Mouse (Mus musculus): ENCODE data around the gene Fry. TPM values are rescaled to one million over a fixed set of nuclear protein-coding genes. Genes with fewer than 3 reads are reported as not detected.
"Not testable (repeated sequence)": the region's sequence is repeated elsewhere in the genome, so short reads cannot be mapped to it uniquely, and the experiment has no call there.

Fry gene
- polyA plus RNA-seq, 1 experiment from 2014 or later: 10.2 TPM

DNA sequence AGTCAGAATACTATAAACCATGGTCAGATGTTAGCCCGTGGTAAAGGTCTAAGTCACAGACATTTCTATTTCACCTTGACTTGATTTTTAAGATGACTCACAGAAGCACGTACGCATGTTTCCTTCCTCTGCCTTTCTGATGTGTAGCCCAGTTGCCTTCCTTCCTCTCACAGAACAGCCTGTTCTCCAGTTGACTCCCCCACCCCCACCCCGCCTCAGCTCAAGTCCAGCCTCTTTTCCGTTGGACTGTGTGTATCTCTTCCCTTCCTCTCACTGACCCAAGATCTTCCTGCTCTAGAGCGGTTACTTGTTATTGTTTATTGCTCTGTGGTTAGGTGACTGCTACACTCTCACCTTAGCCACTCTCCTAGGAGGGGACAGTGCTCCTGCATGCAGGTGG lies 350.0 kb downstream of the Fry start:
- H3K4me2 ChIP-seq (replicated peaks): no peak overlapping the region
- H3K9ac ChIP-seq: no peak overlapping the region
- no peaks in the 10 kb centered on the region for H3K9me3 ChIP-seq
- no peaks in the 10 kb centered on the region for H3K4me1 ChIP-seq
- H3K27ac ChIP-seq: no peak overlapping the region
- 65% methylated on average over 6 of the region's 6 CpGs for WGBS
- H3K36me3 ChIP-seq: no peaks in the 10 kb centered on the region
- ATAC-seq (ENCODE audit: insufficient number of reproducible peaks, insufficient read depth, low FRiP score, low TSS enrichment): no peak
- no peaks in the 10 kb centered on the region for H3K27me3 ChIP-seq
- H3K4me3 ChIP-seq: no peak overlapping the region

DNA sequence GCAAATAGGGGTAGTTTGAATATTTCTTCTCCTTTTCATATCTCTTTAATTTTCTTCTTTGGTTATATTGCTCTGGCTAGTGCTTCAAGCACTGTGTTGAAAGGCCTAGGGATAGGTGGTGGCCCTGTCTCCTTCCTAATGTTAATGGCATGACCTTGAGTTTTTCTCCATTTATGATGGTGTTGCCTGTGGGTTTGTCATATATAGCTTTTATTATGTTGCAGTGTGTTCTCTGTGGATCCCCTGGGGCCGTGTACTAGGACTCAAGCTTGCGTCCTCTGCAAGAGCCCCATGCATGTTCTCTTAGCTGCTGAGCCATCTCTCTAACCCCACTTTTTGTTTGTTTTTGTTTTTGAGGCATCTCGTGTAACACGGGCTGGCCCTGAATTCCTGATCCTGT lies 358.9 kb downstream of the Fry start:
- Histone ChIP-seq H3K36me3 (no peaks in the 10 kb centered on the region), H3K9ac (no peak overlapping the region), H3K4me2 (replicated peaks) (no peak overlapping the region), H3K4me3 (no peak overlapping the region), H3K27ac (no peak overlapping the region), H3K27me3 (no peaks in the 10 kb centered on the region), H3K9me3 (no peaks in the 10 kb centered on the region), H3K4me1 (no peaks in the 10 kb centered on the region)
- 59% methylated on average over 4 of the region's 4 CpGs for WGBS
- no peak for ATAC-seq (ENCODE audit: insufficient number of reproducible peaks, insufficient read depth, low FRiP score, low TSS enrichment)

- H3K4me2 ChIP-seq (replicated peaks): no peak overlapping the region
- H3K27me3 ChIP-seq: no peaks in the 10 kb centered on the region
- no peaks in the 10 kb centered on the region for H3K36me3 ChIP-seq
- H3K4me3 ChIP-seq: no peak overlapping the region
- no peak overlapping the region for H3K9ac ChIP-seq
- H3K4me1 ChIP-seq: no peaks in the 10 kb centered on the region
- H3K27ac ChIP-seq: no peak overlapping the region
- no peak for ATAC-seq (ENCODE audit: insufficient number of reproducible peaks, insufficient read depth, low FRiP score, low TSS enrichment)
- no peaks in the 10 kb centered on the region for H3K9me3 ChIP-seq
- WGBS: 55% methylated on average over 4 of the region's 4 CpGs
These were observed 360.2 kb downstream of the Fry start for GRCm38 (mm10) chr5:150478612-150479011.

DNA sequence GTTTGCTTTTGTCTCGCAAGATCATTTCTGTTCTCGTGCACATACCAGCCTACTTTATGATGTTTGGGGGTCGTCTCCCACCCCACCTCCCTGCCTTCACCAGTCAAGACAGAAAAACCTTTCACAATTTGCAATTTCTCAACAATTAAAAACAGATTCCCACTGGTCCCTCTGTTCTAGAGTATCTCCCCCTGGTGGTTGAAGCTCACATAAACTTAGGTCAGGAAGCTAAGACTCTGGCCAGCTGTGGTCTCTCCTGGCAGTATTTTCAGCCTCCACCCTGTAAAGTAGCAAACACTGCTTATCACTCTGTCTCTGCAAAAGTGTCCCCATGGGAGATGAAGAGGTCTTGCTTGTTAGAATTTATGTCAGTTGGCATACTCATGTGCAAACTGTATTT lies 366.8 kb downstream of the Fry start:
- no peaks in the 10 kb centered on the region for H3K36me3 ChIP-seq
- H3K27ac ChIP-seq: no peak overlapping the region
- WGBS: 26% methylated on average over 3 of the region's 3 CpGs
- H3K9me3 ChIP-seq: no peaks in the 10 kb centered on the region
- no peaks in the 10 kb centered on the region for H3K27me3 ChIP-seq
- no peak overlapping the region for H3K4me3 ChIP-seq
- no peak for ATAC-seq (ENCODE audit: insufficient number of reproducible peaks, insufficient read depth, low FRiP score, low TSS enrichment)
- no peak overlapping the region for H3K4me2 ChIP-seq (replicated peaks)
- H3K4me1 ChIP-seq: 0 out of 2 replicates have a peak, but pooled peaks cover 6% of the 10 kb centered on the region
- no peak overlapping the region for H3K9ac ChIP-seq

- H3K4me2 ChIP-seq (replicated peaks): no peak overlapping the region
- no peaks in the 10 kb centered on the region for H3K27me3 ChIP-seq
- no peak overlapping the region for H3K4me3 ChIP-seq
- no peak for ATAC-seq (ENCODE audit: insufficient number of reproducible peaks, insufficient read depth, low FRiP score, low TSS enrichment)
- 0 out of 2 replicates have a peak, but pooled peaks cover 5% of the 10 kb centered on the region for H3K4me1 ChIP-seq
- no peaks in the 10 kb centered on the region for H3K36me3 ChIP-seq
- WGBS: 75% methylated on average over 3 of the region's 3 CpGs
- H3K9me3 ChIP-seq: no peaks in the 10 kb centered on the region
- H3K27ac ChIP-seq: no peak overlapping the region
- H3K9ac ChIP-seq: no peak overlapping the region
These were observed 371.8 kb downstream of the Fry start for GRCm38 (mm10) chr5:150490285-150490684.

DNA sequence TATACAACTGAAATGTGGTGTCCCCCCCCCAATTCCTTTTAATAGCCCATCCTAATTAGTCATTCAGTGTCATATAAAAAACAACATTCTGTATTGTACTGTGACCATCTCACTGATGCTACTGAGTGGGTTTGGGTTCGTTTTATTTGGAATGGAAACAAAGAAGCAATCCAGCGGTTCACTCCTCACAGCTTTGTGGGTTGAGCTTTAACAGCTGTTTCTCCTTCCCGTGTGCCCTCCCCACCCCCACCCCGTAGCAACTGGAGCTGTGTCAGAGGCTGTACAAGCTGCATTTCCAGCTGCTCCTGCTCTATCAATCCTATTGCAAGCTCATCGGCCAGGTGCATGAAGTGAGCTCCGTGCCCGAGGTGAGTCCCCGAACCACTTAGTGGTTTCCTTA lies 372.4 kb downstream of the Fry start:
- Histone ChIP-seq H3K4me1 (0 out of 2 replicates have a peak, but pooled peaks cover 5% of the 10 kb centered on the region), H3K9ac (no peak overlapping the region), H3K9me3 (no peaks in the 10 kb centered on the region), H3K4me2 (replicated peaks) (no peak overlapping the region), H3K4me3 (no peak overlapping the region), H3K36me3 (0 out of 2 replicates have a peak, but pooled peaks cover 3% of the 10 kb centered on the region), H3K27me3 (no peaks in the 10 kb centered on the region), H3K27ac (no peak overlapping the region)
- 57% methylated on average over 8 of the region's 8 CpGs for WGBS
- no peak; the same call in 1 of the 2 replicates for ATAC-seq (ENCODE audit: insufficient number of reproducible peaks, insufficient read depth, low FRiP score, low TSS enrichment)

DNA sequence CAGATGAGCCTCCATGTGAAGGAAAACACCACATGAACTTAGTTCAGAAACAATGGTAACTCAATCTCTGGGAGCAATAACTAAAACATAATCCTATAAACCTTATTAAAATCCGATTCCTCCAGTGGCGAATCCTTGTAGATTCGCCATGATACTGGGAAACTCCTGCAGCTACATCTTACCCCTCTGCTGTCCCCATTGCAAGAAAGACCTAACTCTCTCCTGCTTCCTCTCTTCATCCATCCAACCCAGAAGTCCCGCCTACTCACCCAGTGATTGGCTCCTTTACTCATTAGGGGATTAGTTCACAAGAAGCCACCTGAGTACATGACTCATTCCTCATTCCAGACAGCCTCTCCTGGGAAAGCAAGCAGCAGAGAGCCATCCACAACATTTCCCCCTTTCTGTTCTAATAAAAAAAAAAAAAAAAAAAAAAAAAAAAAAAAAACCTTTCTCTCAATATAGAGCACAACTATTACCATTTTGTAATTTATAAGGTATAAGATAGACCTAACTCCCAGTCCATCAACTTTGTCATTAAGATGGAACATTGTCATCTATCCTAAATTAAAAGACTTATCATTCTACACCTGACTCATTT lies 373.2 kb downstream of the Fry start:
- H3K27ac ChIP-seq; H3K4me1 ChIP-seq; H3K4me3 ChIP-seq; H3K9me3 ChIP-seq; H3K4me2 ChIP-seq (replicated peaks); H3K9ac ChIP-seq; ATAC-seq (ENCODE audit: insufficient number of reproducible peaks, insufficient read depth, low FRiP score, low TSS enrichment); H3K36me3 ChIP-seq; H3K27me3 ChIP-seq: not testable (repeated sequence)
- 78% methylated on average over 4 of the region's 4 CpGs for WGBS

DNA sequence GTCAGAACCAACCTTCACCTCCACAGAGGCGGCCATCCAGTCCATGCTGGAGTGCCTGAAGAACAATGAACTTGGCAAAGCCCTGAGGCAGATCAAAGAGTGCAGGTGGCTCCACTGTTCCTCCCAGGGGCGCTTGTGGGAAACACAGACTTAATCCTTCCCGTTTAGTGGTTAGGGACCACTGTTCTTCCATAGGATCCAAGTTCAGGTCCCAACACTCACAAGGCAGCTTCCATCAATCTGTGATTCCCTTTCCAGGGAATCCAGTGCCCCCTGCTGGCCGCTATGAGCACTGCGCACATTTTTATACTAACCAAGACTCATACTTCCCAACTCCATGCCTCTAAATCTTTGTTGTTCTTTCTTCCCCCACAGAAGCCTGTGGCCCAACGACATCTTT lies 377.3 kb downstream of the Fry start:
- Histone ChIP-seq H3K9ac (no peak overlapping the region), H3K27ac (no peak overlapping the region), H3K9me3 (no peaks in the 10 kb centered on the region), H3K27me3 (no peaks in the 10 kb centered on the region), H3K4me3 (no peak overlapping the region), H3K4me1 (0 out of 2 replicates have a peak, but pooled peaks cover 5% of the 10 kb centered on the region), H3K4me2 (replicated peaks) (no peak overlapping the region), H3K36me3 (0 out of 2 replicates have a peak, but pooled peaks cover 6% of the 10 kb centered on the region)
- WGBS: 45% methylated on average over 6 of the region's 6 CpGs
- ATAC-seq (ENCODE audit: insufficient number of reproducible peaks, insufficient read depth, low FRiP score, low TSS enrichment): no peak

GRCm38 (mm10) chr5:150510451-150511225 lies 392.2 kb downstream of the Fry start:
- no peak for ATAC-seq (ENCODE audit: insufficient number of reproducible peaks, insufficient read depth, low FRiP score, low TSS enrichment)
- Histone ChIP-seq H3K4me1 (no peaks in the 10 kb centered on the region), H3K4me2 (replicated peaks) (no peak overlapping the region), H3K27ac (no peak overlapping the region), H3K9me3 (no peaks in the 10 kb centered on the region), H3K9ac (no peak overlapping the region), H3K4me3 (no peak overlapping the region), H3K36me3 (no peaks in the 10 kb centered on the region), H3K27me3 (no peaks in the 10 kb centered on the region)
- WGBS: 87% methylated on average over 6 of the region's 6 CpGs

- H3K4me2 ChIP-seq (replicated peaks): no peak overlapping the region
- H3K4me3 ChIP-seq: no peak overlapping the region
- H3K27me3 ChIP-seq: no peaks in the 10 kb centered on the region
- H3K27ac ChIP-seq: no peak overlapping the region
- no peaks in the 10 kb centered on the region for H3K36me3 ChIP-seq
- ATAC-seq (ENCODE audit: insufficient number of reproducible peaks, insufficient read depth, low FRiP score, low TSS enrichment): no peak
- 75% methylated on average over 4 of the region's 4 CpGs for WGBS
- H3K9ac ChIP-seq: no peak overlapping the region
- no peaks in the 10 kb centered on the region for H3K9me3 ChIP-seq
- no peaks in the 10 kb centered on the region for H3K4me1 ChIP-seq
These were observed 394.8 kb downstream of the Fry start for GRCm38 (mm10) chr5:150513264-150513663.

DNA sequence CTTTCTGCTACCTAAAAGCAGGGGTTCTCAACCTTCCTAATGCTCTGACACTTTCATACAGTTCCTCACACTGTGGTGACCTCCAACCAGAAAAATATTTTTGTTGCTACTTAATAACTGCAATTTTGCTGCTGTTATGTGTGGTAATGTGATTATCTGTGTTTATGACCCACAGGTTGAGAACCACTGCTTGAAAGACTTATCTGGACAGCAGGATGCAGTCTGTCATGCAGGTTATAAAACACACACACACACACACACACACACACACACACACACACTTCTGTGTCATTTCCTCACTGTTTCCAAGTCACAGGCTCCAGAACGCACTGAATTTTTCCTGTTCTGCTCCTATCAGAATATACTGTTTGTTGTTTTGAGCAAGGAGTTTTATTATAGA lies 395.6 kb downstream of the Fry start:
- Histone ChIP-seq H3K36me3 (no peaks in the 10 kb centered on the region), H3K27ac (no peak overlapping the region), H3K4me2 (replicated peaks) (no peak overlapping the region), H3K27me3 (no peaks in the 10 kb centered on the region), H3K4me3 (no peak overlapping the region), H3K4me1 (no peaks in the 10 kb centered on the region), H3K9ac (no peak overlapping the region), H3K9me3 (no peaks in the 10 kb centered on the region)
- ATAC-seq (ENCODE audit: insufficient number of reproducible peaks, insufficient read depth, low FRiP score, low TSS enrichment): no peak
- WGBS: 96% methylated on average over 1 of the region's 1 CpGs

DNA sequence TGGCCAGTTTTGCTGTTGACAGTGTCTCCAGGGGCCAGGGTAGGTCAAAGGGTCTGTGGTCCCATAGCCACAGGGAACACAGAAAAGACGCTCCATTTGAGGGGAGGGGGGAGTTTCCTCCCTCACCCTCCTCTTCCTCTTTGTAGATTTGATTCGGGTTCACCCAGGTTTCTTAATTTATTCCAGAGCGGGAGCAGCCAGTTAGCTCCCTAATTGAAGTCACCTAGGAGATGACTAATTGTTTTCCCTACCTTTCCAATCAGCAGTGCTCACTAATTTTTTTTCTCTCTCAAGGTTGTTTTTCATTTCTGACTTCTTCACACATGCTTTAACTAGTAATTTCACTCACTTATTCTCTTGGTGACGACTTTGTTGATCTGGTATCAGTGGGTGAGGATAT lies 399.6 kb downstream of the Fry start, which contains the start of gene Zar1l:
TSS of gene Zar1l (minus strand) at position 101 of the 400 bp plus-strand sequence.
- Histone ChIP-seq H3K9me3 (no peaks in the 10 kb centered on the region), H3K27me3 (no peaks in the 10 kb centered on the region), H3K27ac (no peak within 1 kb of the TSS), H3K4me2 (replicated peaks) (no peak within 1 kb of the TSS), H3K4me1 (no peaks in the 10 kb centered on the region), H3K9ac (no peak within 1 kb of the TSS), H3K36me3 (no peaks in the 10 kb centered on the region), H3K4me3 (no peak within 1 kb of the TSS)
- ATAC-seq (ENCODE audit: insufficient number of reproducible peaks, insufficient read depth, low FRiP score, low TSS enrichment): no peak
- WGBS: 53% methylated on average over 4 of the region's 4 CpGs
